Mouse (Mus musculus): Measurements from ENCODE around the gene Bcr.
"Not testable (repeated sequence)": the region's sequence is repeated elsewhere in the genome, so short reads cannot be mapped to it uniquely, and the experiment has no call there.

The Bcr gene

DNA sequence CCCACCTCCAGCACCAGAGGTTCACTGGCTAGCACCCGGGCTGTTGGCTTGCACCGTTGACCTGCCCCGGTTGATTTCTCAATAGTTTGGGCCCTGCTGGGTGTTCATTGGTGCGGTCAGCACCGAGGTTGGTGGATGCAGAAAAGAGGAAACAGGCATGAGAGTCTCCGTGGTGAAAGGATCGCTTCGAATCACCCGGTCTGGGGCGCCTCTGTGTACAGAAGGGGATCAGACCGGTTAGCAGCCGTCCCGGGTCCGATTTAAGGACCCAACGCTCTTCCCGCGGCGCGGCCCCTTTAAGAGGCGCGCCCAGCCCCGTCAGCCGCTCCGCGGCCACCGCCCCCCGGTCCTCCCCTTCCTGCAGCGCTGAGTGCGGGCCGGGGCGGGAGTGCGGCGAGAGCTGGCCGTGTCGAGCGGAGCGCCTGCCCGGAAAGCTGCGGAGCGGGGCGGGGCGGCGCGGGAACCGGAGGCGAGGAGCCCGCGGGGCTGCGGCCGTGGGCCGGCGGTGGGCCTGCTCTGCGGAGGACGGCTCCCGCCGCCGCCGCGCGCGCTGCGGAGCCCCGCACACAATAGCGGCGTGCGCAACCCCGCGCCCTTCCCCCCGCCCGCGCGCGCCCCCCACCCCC, at the start of gene Bcr:
Bcr (plus strand) TSS at position 376 of the 626 bp plus-strand sequence.
- DNase-seq (ENCODE audit: low read depth, low spot score) = peak; percentile 71
- Histone ChIP-seq H3K27me3 (ENCODE audit: control insufficient read depth, insufficient read depth, low read length, poor library complexity, severe bottlenecking) (no peaks in the 10 kb centered on the region), H3K36me3 (ENCODE audit: control insufficient read depth, insufficient read depth, low read length, poor library complexity, severe bottlenecking) (no peaks in the 10 kb centered on the region)

DNA sequence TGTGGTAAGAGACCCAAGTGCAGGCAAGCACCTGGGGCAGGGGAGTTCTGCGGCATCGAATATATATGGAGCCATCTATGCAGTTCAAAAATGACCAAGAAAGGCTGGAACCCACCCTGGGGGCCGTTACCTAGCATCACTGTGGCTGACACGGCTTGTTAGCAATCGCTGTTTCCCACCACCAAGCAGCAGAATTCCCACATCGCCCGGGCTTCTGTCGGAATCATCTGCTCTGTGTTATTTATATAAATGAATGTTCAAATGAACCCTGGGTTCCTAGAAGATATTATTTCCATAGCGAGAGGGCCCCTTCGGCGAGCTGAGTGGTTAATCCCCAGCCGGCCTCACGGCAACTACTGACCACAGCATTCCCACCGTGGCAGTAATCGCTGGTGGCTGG, 49.7 kb upstream of the Bcr start:
- DNase-seq (ENCODE audit: low read depth, low spot score) = no peak
- H3K36me3 ChIP-seq (ENCODE audit: control insufficient read depth, insufficient read depth, low read length, poor library complexity, severe bottlenecking) = no peaks in the 10 kb centered on the region
- no peaks in the 10 kb centered on the region for H3K27me3 ChIP-seq (ENCODE audit: control insufficient read depth, insufficient read depth, low read length, poor library complexity, severe bottlenecking)

DNA sequence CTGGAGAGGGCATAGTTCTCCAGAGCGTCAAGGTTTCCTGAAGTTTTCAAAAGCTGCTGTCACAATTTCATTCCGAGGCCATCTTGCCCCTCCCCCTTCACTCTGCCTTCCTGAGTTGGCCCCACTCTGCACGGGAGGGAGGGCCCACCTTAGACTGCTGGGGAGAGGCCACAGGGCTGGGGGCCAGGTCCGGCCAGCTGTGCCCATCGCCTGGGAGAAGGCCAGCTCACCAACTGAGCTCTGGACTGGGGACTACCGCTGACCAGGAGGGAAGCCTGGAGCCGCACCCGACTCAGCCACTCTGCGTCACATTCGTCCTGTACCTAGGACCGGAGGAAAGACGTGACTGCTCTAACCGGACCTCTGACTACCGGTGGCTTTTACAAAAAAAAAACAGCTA, 44.9 kb upstream of the Bcr start:
- Histone ChIP-seq H3K27me3 (ENCODE audit: control insufficient read depth, insufficient read depth, low read length, poor library complexity, severe bottlenecking) (no peaks in the 10 kb centered on the region), H3K36me3 (ENCODE audit: control insufficient read depth, insufficient read depth, low read length, poor library complexity, severe bottlenecking) (no peaks in the 10 kb centered on the region)
- no peak for DNase-seq (ENCODE audit: low read depth, low spot score)

DNA sequence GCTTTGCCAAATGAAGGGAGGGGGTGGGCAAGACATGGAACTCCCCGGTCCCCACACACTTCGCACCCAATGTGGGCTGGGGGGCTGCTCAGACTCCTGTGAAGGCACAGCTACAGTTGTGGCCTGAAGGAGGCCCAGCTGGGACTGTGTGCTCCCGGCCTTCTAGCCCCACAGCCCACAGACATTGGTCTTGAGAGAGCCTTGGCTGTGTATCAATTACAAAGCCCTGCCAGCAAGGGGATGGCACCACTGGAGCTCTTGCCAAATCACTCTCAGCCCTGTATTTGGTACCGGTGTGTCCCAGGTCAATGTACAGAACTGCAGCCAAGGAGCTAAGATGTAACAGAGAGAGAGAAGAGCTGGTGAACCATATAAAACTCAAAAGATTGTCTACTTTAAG, 43.9 kb upstream of the Bcr start:
- no peak for DNase-seq (ENCODE audit: low read depth, low spot score)
- Histone ChIP-seq H3K36me3 (ENCODE audit: control insufficient read depth, insufficient read depth, low read length, poor library complexity, severe bottlenecking) (no peaks in the 10 kb centered on the region), H3K27me3 (ENCODE audit: control insufficient read depth, insufficient read depth, low read length, poor library complexity, severe bottlenecking) (no peaks in the 10 kb centered on the region)

DNA sequence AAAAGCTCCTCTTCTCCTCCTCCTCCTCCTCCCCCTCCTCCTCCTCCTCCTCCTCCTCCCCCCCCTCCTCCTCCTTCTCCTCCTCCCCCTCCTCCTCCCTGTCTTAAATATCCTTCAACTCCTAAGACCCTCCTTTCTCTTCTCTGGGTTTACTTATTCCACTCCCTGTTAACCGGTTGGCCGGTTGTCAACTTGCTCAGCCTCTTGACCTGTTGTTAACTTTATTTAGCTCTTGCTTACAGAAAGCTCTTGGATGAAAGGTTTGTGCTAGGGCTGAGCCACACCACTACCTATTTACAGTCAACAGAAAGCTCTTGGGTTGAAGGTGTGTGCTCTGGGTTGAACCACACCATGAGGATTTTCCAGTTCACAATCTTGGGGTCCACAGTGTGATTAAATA, 40.1 kb upstream of the Bcr start:
- Histone ChIP-seq H3K27me3 (ENCODE audit: control insufficient read depth, insufficient read depth, low read length, poor library complexity, severe bottlenecking) (no peaks in the 10 kb centered on the region), H3K36me3 (ENCODE audit: control insufficient read depth, insufficient read depth, low read length, poor library complexity, severe bottlenecking) (no peaks in the 10 kb centered on the region)
- DNase-seq (ENCODE audit: low read depth, low spot score) = no peak

DNA sequence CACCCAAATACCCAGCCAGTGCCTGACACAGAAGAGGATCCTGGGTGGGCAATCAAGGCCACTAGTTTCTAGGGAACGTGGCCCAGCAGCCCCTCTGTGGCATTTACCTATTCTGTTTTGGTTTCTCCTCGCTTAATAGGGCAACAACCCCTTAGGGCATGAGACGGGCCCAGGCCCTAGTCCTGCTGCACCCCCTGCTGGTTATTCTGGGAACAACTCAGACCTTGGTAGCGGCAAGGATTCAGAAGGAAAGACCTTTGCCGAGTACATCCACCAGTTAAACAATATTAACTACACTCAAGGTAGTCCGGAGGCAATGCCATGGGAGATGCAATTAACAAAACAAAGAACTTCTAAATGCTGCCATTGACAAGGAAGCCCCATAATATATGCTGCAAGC, 39.3 kb upstream of the Bcr start:
- DNase-seq (ENCODE audit: low read depth, low spot score) = peak; percentile 67
- H3K27me3 ChIP-seq (ENCODE audit: control insufficient read depth, insufficient read depth, low read length, poor library complexity, severe bottlenecking) = no peaks in the 10 kb centered on the region

DNA sequence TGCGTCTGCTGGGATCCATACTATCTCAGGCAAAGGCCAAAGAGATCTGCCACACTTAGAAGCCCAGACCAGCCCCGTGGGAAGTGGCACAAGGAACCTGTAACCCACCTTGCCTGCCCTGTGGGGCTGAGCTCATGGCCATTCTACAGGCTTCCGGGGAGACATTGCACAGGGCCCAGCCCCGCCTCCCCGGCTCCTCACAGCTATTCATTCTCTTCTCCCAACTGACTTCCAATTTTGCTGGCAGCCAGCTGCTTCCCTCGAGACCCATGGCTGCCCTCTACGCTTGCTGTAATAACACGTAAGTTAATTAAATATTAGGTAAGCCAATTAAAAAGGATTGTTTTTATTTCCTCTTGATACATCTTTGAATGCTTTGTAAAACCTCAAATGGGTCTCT, 33.9 kb upstream of the Bcr start:
- no peaks in the 10 kb centered on the region for H3K27me3 ChIP-seq (ENCODE audit: control insufficient read depth, insufficient read depth, low read length, poor library complexity, severe bottlenecking)
- no peaks in the 10 kb centered on the region for H3K36me3 ChIP-seq (ENCODE audit: control insufficient read depth, insufficient read depth, low read length, poor library complexity, severe bottlenecking)
- DNase-seq (ENCODE audit: low read depth, low spot score) = no peak

More for the DNA sequence above, 39.3 kb upstream of the Bcr start:
- H3K36me3 ChIP-seq (ENCODE audit: control insufficient read depth, insufficient read depth, low read length, poor library complexity, severe bottlenecking) = no peaks in the 10 kb centered on the region

DNA sequence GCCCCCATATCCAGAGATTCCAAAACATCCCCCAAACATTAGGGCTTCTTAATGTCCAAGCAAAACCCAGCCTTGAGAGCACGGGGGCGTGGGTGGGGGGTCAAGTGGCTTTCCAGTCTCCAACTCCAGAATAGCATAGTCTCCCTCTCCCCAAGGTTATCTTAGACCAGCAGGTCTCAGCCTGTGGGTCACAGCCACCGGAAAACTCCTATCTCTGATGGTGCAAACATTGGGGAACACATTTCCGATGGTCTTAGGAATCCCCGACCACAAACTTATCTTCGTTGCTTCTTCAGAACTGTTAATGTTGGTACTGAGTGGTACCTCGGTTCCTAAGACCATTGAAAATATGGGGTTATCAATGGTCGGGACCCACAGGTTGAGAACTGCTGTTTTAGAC, 31.6 kb upstream of the Bcr start:
- H3K27me3 ChIP-seq (ENCODE audit: control insufficient read depth, insufficient read depth, low read length, poor library complexity, severe bottlenecking) = no peaks in the 10 kb centered on the region
- DNase-seq (ENCODE audit: low read depth, low spot score) = no peak
- no peaks in the 10 kb centered on the region for H3K36me3 ChIP-seq (ENCODE audit: control insufficient read depth, insufficient read depth, low read length, poor library complexity, severe bottlenecking)

DNA sequence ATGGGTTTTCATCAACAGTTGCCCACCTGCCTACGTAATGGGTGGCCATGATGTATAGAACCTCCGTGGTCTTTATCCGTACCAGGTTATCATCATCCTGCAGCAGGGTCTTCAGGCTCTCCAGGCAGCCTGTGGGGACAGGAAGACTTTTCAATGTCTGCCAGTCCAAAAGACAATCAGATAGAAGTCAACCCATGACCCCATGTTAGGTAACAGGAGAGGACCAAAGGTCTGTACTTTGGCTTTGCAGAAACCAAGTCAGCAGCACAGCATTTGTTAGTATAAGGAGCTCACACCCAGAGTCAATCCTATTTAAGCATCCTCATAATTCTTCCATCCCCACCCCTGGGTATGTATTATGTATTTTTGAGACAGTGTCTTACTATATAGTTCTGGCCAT, 30.7 kb upstream of the Bcr start:
- Histone ChIP-seq H3K27me3 (ENCODE audit: control insufficient read depth, insufficient read depth, low read length, poor library complexity, severe bottlenecking) (no peaks in the 10 kb centered on the region), H3K36me3 (ENCODE audit: control insufficient read depth, insufficient read depth, low read length, poor library complexity, severe bottlenecking) (no peaks in the 10 kb centered on the region)
- DNase-seq (ENCODE audit: low read depth, low spot score) = no peak

DNA sequence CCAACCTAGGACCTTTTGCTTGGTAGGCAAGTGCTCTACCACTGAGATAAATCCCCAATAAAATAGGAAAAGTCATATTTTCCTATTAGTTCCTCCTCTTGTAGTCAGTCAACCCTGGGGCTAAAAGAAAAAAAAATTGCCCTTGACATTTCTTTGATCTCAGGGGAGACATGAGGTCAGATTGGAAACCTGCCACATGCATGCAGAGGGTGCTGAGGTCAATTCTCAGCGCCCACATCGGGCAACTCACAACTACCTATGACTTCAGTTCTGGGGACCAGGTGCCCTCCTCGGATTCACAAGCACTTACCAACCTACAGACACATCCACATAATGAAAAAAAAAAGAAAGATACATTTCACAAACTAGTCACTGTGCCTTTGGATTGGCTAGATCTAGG, 30.2 kb upstream of the Bcr start:
- no peaks in the 10 kb centered on the region for H3K36me3 ChIP-seq (ENCODE audit: control insufficient read depth, insufficient read depth, low read length, poor library complexity, severe bottlenecking)
- no peak for DNase-seq (ENCODE audit: low read depth, low spot score)
- H3K27me3 ChIP-seq (ENCODE audit: control insufficient read depth, insufficient read depth, low read length, poor library complexity, severe bottlenecking) = no peaks in the 10 kb centered on the region

DNA sequence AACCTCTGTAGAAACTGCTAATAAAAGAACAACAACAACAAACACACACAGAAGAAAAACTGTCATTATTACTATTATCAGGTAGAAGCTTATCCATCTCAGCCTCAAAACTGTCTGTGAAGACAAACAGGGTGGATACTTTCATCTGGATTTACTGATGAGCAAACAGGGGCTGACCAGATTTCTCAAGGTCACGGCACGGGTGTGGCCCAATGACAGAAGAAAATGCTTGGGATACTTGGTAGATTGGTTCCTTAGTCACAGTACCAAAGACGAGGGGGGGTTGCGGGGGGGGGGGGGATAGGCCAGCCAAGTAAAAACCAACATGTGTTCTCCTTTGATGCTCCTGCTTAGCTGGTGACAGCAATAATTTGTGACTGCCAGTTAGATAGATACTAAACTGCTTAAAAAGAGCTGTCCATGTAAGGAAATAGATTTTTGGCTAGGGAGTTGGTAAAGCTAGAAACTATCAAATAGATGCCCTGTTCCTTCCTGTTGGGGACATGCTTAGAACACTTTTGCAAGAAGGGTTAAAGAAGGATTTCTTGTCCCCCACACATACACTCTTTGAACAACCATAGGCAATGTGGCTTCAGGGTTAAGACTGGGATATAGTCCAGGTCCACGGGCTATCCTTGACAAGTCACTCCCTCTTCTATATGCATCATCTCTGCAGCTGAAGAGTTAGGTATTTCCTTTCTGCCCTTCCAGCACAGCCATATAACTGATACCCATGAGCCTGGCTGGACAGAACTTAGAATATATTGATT, 28.9 kb upstream of the Bcr start:
- no peaks in the 10 kb centered on the region for H3K36me3 ChIP-seq (ENCODE audit: control insufficient read depth, insufficient read depth, low read length, poor library complexity, severe bottlenecking)
- no peak for DNase-seq (ENCODE audit: low read depth, low spot score)
- H3K27me3 ChIP-seq (ENCODE audit: control insufficient read depth, insufficient read depth, low read length, poor library complexity, severe bottlenecking) = no peaks in the 10 kb centered on the region

DNA sequence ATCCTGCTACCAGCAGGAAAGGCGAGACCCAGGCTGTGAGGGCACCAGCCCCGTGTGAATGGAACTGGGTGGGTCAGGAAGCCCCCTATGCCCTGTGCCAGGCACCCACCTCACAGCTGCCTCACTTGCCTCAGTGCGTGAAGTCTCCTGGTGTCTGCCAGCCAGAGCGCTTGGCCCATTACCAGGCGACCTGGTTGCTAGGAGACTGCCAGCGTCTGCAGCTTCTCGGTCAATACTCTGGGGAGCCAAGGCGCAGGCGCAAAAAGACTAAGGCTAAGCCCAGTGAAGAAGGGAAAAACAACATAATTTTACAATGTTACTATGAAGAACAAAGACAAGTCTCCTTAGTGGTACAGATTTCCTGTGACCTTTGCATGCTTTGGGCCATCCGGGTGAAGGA, 28.0 kb upstream of the Bcr start, which contains the start of gene Rsph14:
Rsph14 (minus strand) TSS at position 192 of the 400 bp plus-strand sequence.
- DNase-seq (ENCODE audit: low read depth, low spot score) = peak; percentile 76
- no peaks in the 10 kb centered on the region for H3K36me3 ChIP-seq (ENCODE audit: control insufficient read depth, insufficient read depth, low read length, poor library complexity, severe bottlenecking)

DNA sequence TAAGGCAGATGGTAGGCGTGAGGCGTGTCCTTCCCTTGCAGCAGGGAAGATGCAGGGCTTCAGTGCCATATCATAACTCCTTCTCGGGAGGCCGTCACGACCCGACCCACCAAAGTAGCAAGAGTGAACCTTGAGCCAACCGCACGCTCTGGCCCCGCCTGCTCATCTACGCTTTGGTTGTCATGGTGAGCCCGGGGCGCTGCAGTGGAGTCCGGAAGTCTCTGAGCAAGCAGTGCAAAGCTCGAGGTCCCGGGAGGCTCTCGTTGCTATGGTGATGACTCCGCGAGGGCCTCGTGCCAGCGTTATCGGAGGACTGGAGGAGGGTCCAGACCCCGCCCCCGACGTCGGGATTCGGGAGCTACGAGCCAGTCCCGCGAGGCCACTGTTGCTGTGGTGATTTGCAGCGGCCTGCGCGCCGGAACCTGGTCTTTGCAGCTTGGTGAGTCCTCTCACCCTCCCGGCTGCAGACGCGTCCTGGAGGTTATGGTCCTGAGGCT, 23.5 kb upstream of the Bcr start, which contains the start of gene Rab36:
Rab36 (plus strand) TSS at position 176 of the 497 bp plus-strand sequence.
- no peaks in the 10 kb centered on the region for H3K36me3 ChIP-seq (ENCODE audit: control insufficient read depth, insufficient read depth, low read length, poor library complexity, severe bottlenecking)

More for the DNA sequence above, 28.0 kb upstream of the Bcr start, which contains the start of gene Rsph14:
- no peaks in the 10 kb centered on the region for H3K27me3 ChIP-seq (ENCODE audit: control insufficient read depth, insufficient read depth, low read length, poor library complexity, severe bottlenecking)

DNA sequence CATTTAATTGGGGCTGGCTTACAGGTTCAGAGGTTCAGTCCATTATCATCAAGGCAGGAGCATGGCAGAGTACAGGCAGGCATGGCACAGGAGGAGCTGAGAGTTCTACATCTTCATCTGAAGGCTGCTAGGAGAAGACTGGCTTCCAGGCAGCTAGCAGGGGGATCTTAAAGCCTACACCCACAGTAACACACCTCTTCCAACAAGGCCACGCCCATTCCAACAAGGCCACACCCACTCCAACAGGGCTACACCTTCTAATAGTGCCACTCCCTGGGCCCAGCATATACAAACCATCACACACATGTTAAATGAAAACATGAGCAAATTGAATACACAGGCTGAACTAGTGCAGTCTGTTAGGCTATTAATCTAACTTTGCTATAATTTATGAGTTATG, 18.3 kb upstream of the Bcr start:
- peak; percentile 25 for DNase-seq (ENCODE audit: low read depth, low spot score)
- H3K27me3 ChIP-seq (ENCODE audit: control insufficient read depth, insufficient read depth, low read length, poor library complexity, severe bottlenecking); H3K36me3 ChIP-seq (ENCODE audit: control insufficient read depth, insufficient read depth, low read length, poor library complexity, severe bottlenecking): not testable (repeated sequence)

More for the DNA sequence above, 23.5 kb upstream of the Bcr start, which contains the start of gene Rab36:
- H3K27me3 ChIP-seq (ENCODE audit: control insufficient read depth, insufficient read depth, low read length, poor library complexity, severe bottlenecking) = no peaks in the 10 kb centered on the region; the same call in 1 of the 2 replicates
- DNase-seq (ENCODE audit: low read depth, low spot score) = peak; percentile 84

DNA sequence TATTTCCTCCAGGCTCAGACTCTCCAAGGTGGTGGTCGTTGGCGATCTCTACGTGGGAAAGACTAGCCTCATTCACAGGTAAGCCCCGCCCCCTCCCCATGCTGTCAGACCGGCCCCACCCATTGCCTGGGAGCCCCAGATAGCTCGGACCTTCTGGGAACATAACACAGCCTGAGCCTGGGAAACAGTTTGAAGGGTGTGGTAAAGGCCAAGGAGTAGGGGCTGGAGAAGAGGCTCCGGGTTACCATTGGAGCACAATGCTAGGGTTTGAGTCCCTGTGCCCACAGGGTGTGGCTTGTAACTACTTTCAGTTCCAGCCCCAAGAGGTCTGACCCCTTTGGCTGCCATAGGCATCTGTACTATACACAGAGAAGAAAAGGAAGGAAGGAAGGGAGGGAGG, 15.9 kb upstream of the Bcr start:
- no peaks in the 10 kb centered on the region for H3K36me3 ChIP-seq (ENCODE audit: control insufficient read depth, insufficient read depth, low read length, poor library complexity, severe bottlenecking)
- DNase-seq (ENCODE audit: low read depth, low spot score) = no peak
- no peaks in the 10 kb centered on the region; the same call in 1 of the 2 replicates for H3K27me3 ChIP-seq (ENCODE audit: control insufficient read depth, insufficient read depth, low read length, poor library complexity, severe bottlenecking)
